Mouse (Mus musculus) liver, embryonic 14.5 days (tissue): ENCODE results near the gene Pias4. TPM values are rescaled to one million over a fixed set of nuclear protein-coding genes. Genes with fewer than 3 reads are reported as not detected.
A peak's percentile ranks its signal among the peaks of the same experiment; 100 is the strongest.

ENCODE experiments used
- ATAC-seq: fragments of 200-750 bp; cut with Nextera tagmentation; 2 replicates; pipeline ENCODE4 v1.8.0; 2017; ENCODE audit warnings: moderate number of reproducible peaks, mild to moderate bottlenecking, moderate library complexity; ENCODE audit not compliant: insufficient read depth
- DNase-seq, 3 experiments: peaks; one replicate each; pipeline ENCODE4 v3.0.0-alpha.2; 2012 to 2013; ENCODE audit warnings: low read depth in 3 of 3, low spot score in 3 of 3
- H3K27ac ChIP-seq: fragments of 300-500 bp; sonication (generic); 2 replicates; pipeline ENCODE4 v1.5.1; 2014; ENCODE audit warnings: moderate library complexity, mild to moderate bottlenecking, control low read depth, inconsistent platforms
- H3K27me3 ChIP-seq: fragments of 300-500 bp; sonication (generic); 2 replicates; pipeline ENCODE4 v1.6.1; 2014; ENCODE audit warnings: mild to moderate bottlenecking, low read length, moderate library complexity; ENCODE audit not compliant: control insufficient read depth, insufficient read depth
- H3K36me3 ChIP-seq: fragments of 300-500 bp; sonication (generic); replicated peaks from 2 replicates; pipeline ENCODE4 v1.6.1; 2014; ENCODE audit warnings: low read depth; ENCODE audit not compliant: control insufficient read depth, insufficient read depth
- H3K4me1 ChIP-seq, 2 experiments: fragments of 200-500 bp in 1 of 2; fragments of 300-500 bp in 1 of 2; sonication (generic) in 1 of 2; replicated peaks; 2 replicates each; pipeline ENCODE4 v1.6.1; 2012 to 2014; ENCODE audit warnings: antibody characterized with exemption in 1 of 2, inconsistent platforms in 1 of 2, low read length in 1 of 2; ENCODE audit not compliant: control insufficient read depth in 2 of 2, insufficient read depth in 2 of 2
- H3K4me2 ChIP-seq: fragments of 300-500 bp; sonication (generic); 2 replicates; pipeline ENCODE4 v1.6.1; 2014; ENCODE audit warnings: low read depth, mild to moderate bottlenecking, control low read depth, moderate library complexity
- H3K4me3 ChIP-seq, 2 experiments: fragments of 200-500 bp in 1 of 2; fragments of 300-500 bp in 1 of 2; sonication (generic) in 1 of 2; 2 replicates each; pipeline ENCODE4 v1.5.1; 2012 to 2014; ENCODE audit warnings: low read depth in 2 of 2, low read length in 2 of 2, mild to moderate bottlenecking in 2 of 2, control low read depth in 1 of 2, inconsistent platforms in 1 of 2, moderate library complexity in 1 of 2; ENCODE audit not compliant: insufficient read depth in 1 of 2
- H3K9ac ChIP-seq: fragments of 300-500 bp; sonication (generic); replicated peaks from 2 replicates; pipeline ENCODE4 v1.6.1; 2014; ENCODE audit warnings: mild to moderate bottlenecking, control low read depth, moderate library complexity
- H3K9me3 ChIP-seq: fragments of 300-500 bp; sonication (generic); 2 replicates; pipeline ENCODE4 v1.6.1; 2016; ENCODE audit warnings: low read length, mixed read lengths; ENCODE audit not compliant: control insufficient read depth
- CTCF ChIP-seq: IDR thresholded peaks from 2 replicates; pipeline ENCODE4 v1.5.1; 2016; ENCODE audit warnings: antibody characterized with exemption, low read depth, control low read depth
- EP300 ChIP-seq: IDR thresholded peaks from 2 replicates; pipeline ENCODE4 v1.6.1; 2016; ENCODE audit warnings: antibody characterized with exemption, low read depth
- WGBS: fragments of 180-500 bp; shearing (Covaris S2); extraction: QIAGEN DNeasy Blood & Tissue Kit; methylation state at CpG from one replicate; pipeline ENCODE4 v1.1.7; 2014; ENCODE audit not compliant: insufficient replicate concordance; 5-methylcytosine and 5-hydroxymethylcytosine counted together
- polyA plus RNA-seq, 2 experiments: library from polyadenylated mRNA; depleted of rRNA in 1 of 2; stranded (reverse) in 1 of 2; unstranded in 1 of 2; fragments of >200 nt; fragmentation: Nextera tagmentation in 1 of 2; extraction: Ambion mirVana in 1 of 2; gene quantifications; 2 replicates each; pipeline versions ENCODE4 v1.2.1 to v1.2.3; 2012 to 2014

Pias4 gene
- polyA plus RNA-seq, 2 experiments = 11.2 to 14.9 TPM

GRCm38 (mm10) chr10:81204137-81204536 lies 36.4 kb upstream of the Pias4 start:
- H3K9ac ChIP-seq = no peak overlapping the region
- WGBS = 53% methylated on average over 4 of the region's 4 CpGs
- H3K36me3 ChIP-seq = no peaks in the 10 kb centered on the region
- ATAC-seq (no peak), DNase-seq (no peak)
- TF ChIP-seq EP300 (no peak), CTCF (no peak)
- no peak overlapping the region for H3K4me3 ChIP-seq
- H3K9me3 ChIP-seq = no peaks in the 10 kb centered on the region
- H3K4me1 ChIP-seq = peaks cover 2 to 11% of the 10 kb centered on the region in 2 experiments
- no peak overlapping the region for H3K27ac ChIP-seq
- no peak overlapping the region for H3K4me2 ChIP-seq
- H3K27me3 ChIP-seq = no peaks in the 10 kb centered on the region; the same call in 1 of the 2 replicates

- H3K27me3 ChIP-seq = no peaks in the 10 kb centered on the region; the same call in 1 of the 2 replicates
- peaks cover 2 to 11% of the 10 kb centered on the region in 2 experiments for H3K4me1 ChIP-seq
- H3K27ac ChIP-seq = peak overlapping the region; percentile 25; the same call in 1 of the 2 replicates
- no peak overlapping the region for H3K9ac ChIP-seq
- DNase-seq (peak; percentile 64 to 75 (median 65)), ATAC-seq (peak; percentile 84)
- WGBS = 21% methylated on average over 8 of the region's 8 CpGs
- H3K4me2 ChIP-seq = no peak overlapping the region
- no peaks in the 10 kb centered on the region for H3K9me3 ChIP-seq
- H3K36me3 ChIP-seq = no peaks in the 10 kb centered on the region
- no peak overlapping the region for H3K4me3 ChIP-seq
- TF ChIP-seq CTCF (no peak), EP300 (no peak)
Observed at GRCm38 (mm10) chr10:81202978-81203720, 35.4 kb upstream of the Pias4 start.

GRCm38 (mm10) chr10:81201807-81202758 lies 34.4 kb upstream of the Pias4 start, which contains the start of gene Nmrk2:
TSS of gene Nmrk2 (minus strand) at chr10:81202051.
- DNase-seq (no peak), ATAC-seq (no peak)
- Histone ChIP-seq H3K27me3 (no peaks in the 10 kb centered on the region; the same call in none of the 2 replicates), H3K9me3 (no peaks in the 10 kb centered on the region), H3K4me1 (peaks cover 2 to 11% of the 10 kb centered on the region in 2 experiments), H3K36me3 (no peaks in the 10 kb centered on the region), H3K4me3 (no peak within 1 kb of the TSS), H3K27ac (no peak within 1 kb of the TSS), H3K4me2 (no peak within 1 kb of the TSS), H3K9ac (no peak within 1 kb of the TSS)
- WGBS = 65% methylated on average over 13 of the region's 13 CpGs
- TF ChIP-seq EP300 (no peak), CTCF (no peak)

GRCm38 (mm10) chr10:81200605-81201287 lies 33.0 kb upstream of the Pias4 start:
- Histone ChIP-seq H3K4me3 (no peak overlapping the region), H3K27me3 (peaks cover 10% of the 10 kb centered on the region), H3K4me2 (no peak overlapping the region), H3K9me3 (no peaks in the 10 kb centered on the region), H3K4me1 (peaks cover 2 to 11% of the 10 kb centered on the region in 2 experiments), H3K9ac (no peak overlapping the region), H3K36me3 (no peaks in the 10 kb centered on the region), H3K27ac (no peak overlapping the region)
- ATAC-seq (no peak), DNase-seq (no peak)
- TF ChIP-seq CTCF (no peak), EP300 (no peak)
- 61% methylated on average over 20 of the region's 20 CpGs for WGBS
